Mouse (Mus musculus): ENCODE results near the gene Sema4c. TPM values are rescaled to one million over a fixed set of nuclear protein-coding genes. Genes with fewer than 3 reads are reported as not detected.
A peak's percentile ranks its signal among the peaks of the same experiment; 100 is the strongest.

Gene Sema4c
- polyA plus RNA-seq, 1 experiment from 2014 or later: 2.3 TPM

GRCm38 (mm10) chr1:36508238-36508637 is 49.9 kb downstream of the Sema4c start:
- ATAC-seq (ENCODE audit: low read depth): no peak
- H3K4me3 ChIP-seq (ENCODE audit: low read depth, low read length): no peak overlapping the region
- no peak overlapping the region for H3K9ac ChIP-seq (ENCODE audit: low read depth, low read length)
- H3K9me3 ChIP-seq (ENCODE audit: control insufficient read depth, low read length): no peaks in the 10 kb centered on the region
- no peak overlapping the region for H3K27ac ChIP-seq (replicated peaks; ENCODE audit: low read depth, low read length)
- DNase-seq (ENCODE audit: low spot score): no peak
- WGBS: 67% methylated on average over 5 of the region's 5 CpGs
- H3K4me2 ChIP-seq (ENCODE audit: low read depth, low read length): no peak overlapping the region
- H3K27me3 ChIP-seq (replicated peaks; ENCODE audit: control insufficient read depth, insufficient read depth, low read length): no peaks in the 10 kb centered on the region
- peaks cover 3% of the 10 kb centered on the region for H3K4me1 ChIP-seq (ENCODE audit: control insufficient read depth, insufficient read depth, low read length)
- peaks cover 15% of the 10 kb centered on the region; the same call in 1 of the 2 replicates for H3K36me3 ChIP-seq (ENCODE audit: control insufficient read depth, insufficient read depth, low read length)

DNA sequence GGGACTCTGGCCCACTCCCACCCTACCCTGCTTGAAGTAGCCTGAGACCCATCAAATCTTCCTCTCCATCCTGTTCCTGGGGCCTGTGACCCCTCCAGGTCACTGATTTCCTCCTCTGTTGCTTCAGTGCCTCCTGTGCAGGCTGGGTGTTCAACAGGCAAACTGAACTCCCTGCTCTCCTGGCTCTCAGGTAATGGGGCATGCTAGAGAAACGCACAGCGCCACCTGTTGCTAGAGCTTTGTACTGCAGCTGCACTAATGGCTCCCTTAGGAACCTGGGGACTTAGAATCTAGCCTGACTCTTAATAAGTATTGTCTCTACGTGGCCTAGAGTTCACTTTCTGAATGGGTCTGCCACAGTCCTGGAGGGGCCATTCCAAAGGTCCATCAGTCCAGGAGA is 56.9 kb downstream of the Sema4c start:
- no peak overlapping the region for H3K27ac ChIP-seq (replicated peaks; ENCODE audit: low read depth, low read length)
- H3K27me3 ChIP-seq (replicated peaks; ENCODE audit: control insufficient read depth, insufficient read depth, low read length): no peaks in the 10 kb centered on the region
- H3K9ac ChIP-seq (ENCODE audit: low read depth, low read length): no peak overlapping the region
- DNase-seq (ENCODE audit: low spot score): peak; percentile 59
- H3K36me3 ChIP-seq (ENCODE audit: control insufficient read depth, insufficient read depth, low read length): peaks cover 25% of the 10 kb centered on the region
- ATAC-seq (ENCODE audit: low read depth): peak; percentile 58
- no peak overlapping the region for H3K4me2 ChIP-seq (ENCODE audit: low read depth, low read length)
- 14% methylated on average over 2 of the region's 3 CpGs for WGBS
- no peaks in the 10 kb centered on the region for H3K4me1 ChIP-seq (ENCODE audit: control insufficient read depth, insufficient read depth, low read length)
- no peaks in the 10 kb centered on the region for H3K9me3 ChIP-seq (ENCODE audit: control insufficient read depth, low read length)
- no peak overlapping the region for H3K4me3 ChIP-seq (ENCODE audit: low read depth, low read length)

Small RNA genes within 50 kb of the gene (microRNA-seq; reads per million reads assigned to microRNA genes)
- gene Gm47280 (ENCODE audit: borderline number of aligned reads): not detected

Other genes starting within 250 kb of the Sema4c start
- gene Kansl3, start 189.2 kb downstream of the Sema4c start, polyA plus RNA-seq (2014; fragmentation: Nextera tagmentation; extraction: Ambion mirVana): 35.1 and 37.1 TPM in 2 replicates
- 0.39 and 0.64 TPM in 2 replicates for gene Fer1l5, start 186.1 kb downstream of the Sema4c start, polyA plus RNA-seq (2014; fragmentation: Nextera tagmentation; extraction: Ambion mirVana)
- 31.7 and 33.3 TPM in 2 replicates for gene Lman2l, start 113.1 kb downstream of the Sema4c start, polyA plus RNA-seq (2014; fragmentation: Nextera tagmentation; extraction: Ambion mirVana)
- gene Cnnm4, start 86.7 kb downstream of the Sema4c start, polyA plus RNA-seq (2014; fragmentation: Nextera tagmentation; extraction: Ambion mirVana): 13.5 and 13.9 TPM in 2 replicates
- 4.8 and 5.1 TPM in 2 replicates for gene Cnnm3, start 46.5 kb downstream of the Sema4c start, polyA plus RNA-seq (2014; fragmentation: Nextera tagmentation; extraction: Ambion mirVana)
- 12.3 and 13.2 TPM in 2 replicates for gene Ankrd23, start 21.5 kb downstream of the Sema4c start, polyA plus RNA-seq (2014; fragmentation: Nextera tagmentation; extraction: Ambion mirVana)
- gene Gm42417, start 18.9 kb downstream of the Sema4c start, polyA plus RNA-seq (2014; fragmentation: Nextera tagmentation; extraction: Ambion mirVana): not detected in 2 replicates
- 19.5 and 20.0 TPM in 2 replicates for gene Ankrd39, start 10.9 kb downstream of the Sema4c start, polyA plus RNA-seq (2014; fragmentation: Nextera tagmentation; extraction: Ambion mirVana)
- gene Fam178b, start 124.8 kb upstream of the Sema4c start, polyA plus RNA-seq (2014; fragmentation: Nextera tagmentation; extraction: Ambion mirVana): 1.0 and 1.6 TPM in 2 replicates
- 579 and 661 TPM in 2 replicates for gene Cox5b, start 133.1 kb upstream of the Sema4c start, polyA plus RNA-seq (2014; fragmentation: Nextera tagmentation; extraction: Ambion mirVana)
- not detected in 2 replicates for gene 4933424G06Rik, start 151.8 kb upstream of the Sema4c start, polyA plus RNA-seq (2014; fragmentation: Nextera tagmentation; extraction: Ambion mirVana)
- 92.7 and 96.4 TPM in 2 replicates for gene Actr1b, start 156.1 kb upstream of the Sema4c start, polyA plus RNA-seq (2014; fragmentation: Nextera tagmentation; extraction: Ambion mirVana)
- 0.36 and 0.67 TPM in 2 replicates for gene Zap70, start 203.4 kb upstream of the Sema4c start, polyA plus RNA-seq (2014; fragmentation: Nextera tagmentation; extraction: Ambion mirVana)